Mouse (Mus musculus) heart, adult 2 months (tissue): ENCODE results near the gene Prss42. TPM values are rescaled to one million over a fixed set of nuclear protein-coding genes. Genes with fewer than 3 reads are reported as not detected.
A peak's percentile ranks its signal among the peaks of the same experiment; 100 is the strongest.

Experiments used
- DNase-seq, 2 experiments: peaks; one replicate each; pipeline ENCODE4 v3.0.0; 2021
- H3K27ac ChIP-seq: fragments of 200-600 bp; 2 replicates; pipeline ENCODE4 v1.8.1; 2022
- H3K27me3 ChIP-seq: fragments of 200-500 bp; 2 replicates; pipeline ENCODE4 v1.6.1; 2012; ENCODE audit warnings: mild to moderate bottlenecking, low read length, inconsistent platforms, mixed read lengths; ENCODE audit not compliant: control insufficient read depth, insufficient read depth
- H3K36me3 ChIP-seq: fragments of 200-500 bp; 2 replicates; pipeline ENCODE4 v1.6.1; 2012; ENCODE audit warnings: low read length, inconsistent platforms; ENCODE audit not compliant: control insufficient read depth, insufficient read depth
- H3K4me1 ChIP-seq: fragments of 200-500 bp; 2 replicates; pipeline ENCODE4 v1.6.1; 2011; ENCODE audit warnings: low read length; ENCODE audit not compliant: control insufficient read depth, insufficient read depth
- H3K4me3 ChIP-seq: fragments of 200-600 bp; 2 replicates; pipeline ENCODE4 v1.8.1; 2022
- H3K79me2 ChIP-seq: fragments of 200-500 bp; replicated peaks from 2 replicates; pipeline ENCODE4 v1.6.1; 2012; ENCODE audit warnings: mild to moderate bottlenecking, inconsistent platforms, low read length, moderate library complexity, mixed read lengths; ENCODE audit not compliant: control insufficient read depth, insufficient read depth
- H3K9ac ChIP-seq: fragments of 200-500 bp; 2 replicates; pipeline ENCODE4 v1.6.1; 2012; ENCODE audit warnings: low read depth, mild to moderate bottlenecking, control low read depth, inconsistent platforms, low read length, mixed read lengths
- CTCF ChIP-seq: fragments of 200-600 bp; IDR thresholded peaks from 2 replicates; pipeline ENCODE4 v1.8.1; 2022; ENCODE audit warnings: antibody characterized with exemption, mild to moderate bottlenecking, moderate library complexity
- EP300 ChIP-seq: fragments of 200-500 bp; IDR thresholded peaks from 2 replicates; pipeline ENCODE4 v1.6.1; 2011; ENCODE audit warnings: low read depth, low read length, control low read depth; ENCODE audit not compliant: insufficient read depth
- POLR2A ChIP-seq: fragments of 200-500 bp; IDR thresholded peaks from 2 replicates; pipeline ENCODE4 v1.6.1; 2011; ENCODE audit warnings: mild to moderate bottlenecking, low read depth, low read length, control low read depth; ENCODE audit not compliant: insufficient read depth
- WGBS: fragments of 180-500 bp; shearing (Covaris S2); methylation state at CpG from one replicate; pipeline ENCODE4 v1.1.7; 2018; 5-methylcytosine and 5-hydroxymethylcytosine counted together
- intact Hi-C: fragments of 180-260 bp; cut with DNase I; formaldehyde crosslinking; loops from one replicate; pipeline ENCODE4 v1.15.1; 2025
- polyA plus RNA-seq: library from polyadenylated mRNA; depleted of rRNA; stranded (reverse); fragments of >200 nt; gene quantifications from 2 replicates; pipeline ENCODE4 v1.2.3, GENCODE M21; 2012; rRNA removed
- total RNA-seq, 2 experiments: library from RNA; stranded (reverse); gene quantifications; 2 replicates each; pipeline ENCODE4 v1.2.3; 2021

Prss42 gene
- total and polyA plus RNA-seq, 3 experiments, result not detected

GRCm38 (mm10) chr9:110834961-110835360, 37.0 kb downstream of the Prss42 start:
- Histone ChIP-seq H3K27ac (no peak overlapping the region), H3K27me3 (no peaks in the 10 kb centered on the region), H3K9ac (no peak overlapping the region), H3K4me3 (no peak overlapping the region), H3K4me1 (no peaks in the 10 kb centered on the region), H3K79me2 (no peaks in the 10 kb centered on the region), H3K36me3 (no peaks in the 10 kb centered on the region)
- WGBS, result 35% methylated on average over 10 of the region's 10 CpGs
- TF ChIP-seq POLR2A, result no peak
- TF ChIP-seq CTCF, result no peak
- intact Hi-C loops, result no loop called here
- no peak for DNase-seq

- no peaks in the 10 kb centered on the region for H3K79me2 ChIP-seq
- WGBS, result 46% methylated on average over 2 of the region's 2 CpGs
- DNase-seq, result peak in 1 of 2 experiments; percentile 42
- intact Hi-C loops, result no loop called here
- no peaks in the 10 kb centered on the region for H3K4me1 ChIP-seq
- no peak overlapping the region for H3K9ac ChIP-seq
- no peak overlapping the region for H3K27ac ChIP-seq
- TF ChIP-seq EP300 (no peak), POLR2A (no peak), CTCF (no peak)
- no peak overlapping the region for H3K4me3 ChIP-seq
- no peaks in the 10 kb centered on the region for H3K36me3 ChIP-seq
- H3K27me3 ChIP-seq, result no peaks in the 10 kb centered on the region
Measured at GRCm38 (mm10) chr9:110836112-110836511, 38.1 kb downstream of the Prss42 start.

GRCm38 (mm10) chr9:110840905-110841304, 42.9 kb downstream of the Prss42 start:
- no peaks in the 10 kb centered on the region for H3K79me2 ChIP-seq
- DNase-seq, result no peak
- no peak overlapping the region for H3K9ac ChIP-seq
- H3K4me1 ChIP-seq, result no peaks in the 10 kb centered on the region
- intact Hi-C loops, result no loop called here
- no peaks in the 10 kb centered on the region for H3K36me3 ChIP-seq
- no peak overlapping the region for H3K4me3 ChIP-seq
- no peak overlapping the region for H3K27ac ChIP-seq
- H3K27me3 ChIP-seq, result no peaks in the 10 kb centered on the region
- TF ChIP-seq POLR2A (no peak), CTCF (no peak), EP300 (no peak)
- WGBS, result 76% methylated on average over 6 of the region's 6 CpGs

GRCm38 (mm10) chr9:110841438-110841837, 43.5 kb downstream of the Prss42 start:
- Histone ChIP-seq H3K9ac (no peak overlapping the region), H3K27ac (no peak overlapping the region), H3K4me1 (no peaks in the 10 kb centered on the region), H3K36me3 (no peaks in the 10 kb centered on the region), H3K4me3 (no peak overlapping the region), H3K79me2 (no peaks in the 10 kb centered on the region), H3K27me3 (no peaks in the 10 kb centered on the region)
- DNase-seq, result no peak
- 38% methylated on average over 2 of the region's 2 CpGs for WGBS
- intact Hi-C loops, result no loop called here
- TF ChIP-seq CTCF (no peak), EP300 (no peak), POLR2A (no peak)

- intact Hi-C loops, result no loop called here
- no peak within 1 kb of the TSS for H3K4me3 ChIP-seq
- H3K4me1 ChIP-seq, result no peaks in the 10 kb centered on the region
- DNase-seq, result no peak
- 86% methylated on average over 10 of the region's 10 CpGs for WGBS
- H3K27ac ChIP-seq, result no peak within 1 kb of the TSS
- TF ChIP-seq POLR2A (no peak), EP300 (no peak)
- H3K36me3 ChIP-seq, result no peaks in the 10 kb centered on the region
- no peak within 1 kb of the TSS for H3K9ac ChIP-seq
- no peaks in the 10 kb centered on the region for H3K27me3 ChIP-seq
- no peaks in the 10 kb centered on the region for H3K79me2 ChIP-seq
Measured at GRCm38 (mm10) chr9:110844206-110844605, 46.2 kb downstream of the Prss42 start, which contains the start of gene Prss46. Prss46 (plus strand) TSS chr9:110844506.

GRCm38 (mm10) chr9:110849162-110849561, 51.2 kb downstream of the Prss42 start:
- no peaks in the 10 kb centered on the region for H3K36me3 ChIP-seq
- H3K4me1 ChIP-seq, result no peaks in the 10 kb centered on the region
- 57% methylated on average over 7 of the region's 7 CpGs for WGBS
- TF ChIP-seq EP300 (no peak), POLR2A (no peak), CTCF (no peak)
- no peak overlapping the region for H3K27ac ChIP-seq
- DNase-seq, result no peak
- intact Hi-C loops, result no loop called here
- H3K4me3 ChIP-seq, result no peak overlapping the region
- H3K27me3 ChIP-seq, result no peaks in the 10 kb centered on the region
- no peak overlapping the region for H3K9ac ChIP-seq
- no peaks in the 10 kb centered on the region for H3K79me2 ChIP-seq

Other genes starting within 250 kb of the Prss42 start
- gene Nradd, start 173.7 kb upstream of the Prss42 start, total RNA-seq, result 1 to 10 TPM; 1.3 to 1.4 TPM
- gene Nradd, start 173.7 kb upstream of the Prss42 start, polyA plus RNA-seq, result 2.7 and 2.9 TPM in 2 replicates
- gene Nbeal2, start 144.0 kb upstream of the Prss42 start, total RNA-seq, result 1 to 10 TPM; 7.6 to 8.5 TPM
- gene Nbeal2, start 144.0 kb upstream of the Prss42 start, polyA plus RNA-seq, result 18.4 and 18.8 TPM in 2 replicates
- 10 to 100 TPM; 54.1 to 66.1 TPM for gene Ccdc12, start 141.7 kb upstream of the Prss42 start, total RNA-seq
- gene Ccdc12, start 141.7 kb upstream of the Prss42 start, polyA plus RNA-seq, result 91.3 and 94.8 TPM in 2 replicates
- over 10,000 TPM in 1 of 2 experiments, 1,000 to 10,000 TPM in 1; 9,326 to 11,139 TPM for gene Myl3, start 56.3 kb upstream of the Prss42 start, total RNA-seq
- gene Myl3, start 56.3 kb upstream of the Prss42 start, polyA plus RNA-seq, result 9,227 and 12,279 TPM in 2 replicates
- 1 to 10 TPM; 6.0 to 7.0 TPM for gene Pth1r, start 51.0 kb upstream of the Prss42 start, total RNA-seq
- 10.3 and 12.6 TPM in 2 replicates for gene Pth1r, start 51.0 kb upstream of the Prss42 start, polyA plus RNA-seq
- gene Prss44, start 15.8 kb downstream of the Prss42 start, total RNA-seq, result not detected
- gene Prss44, start 15.8 kb downstream of the Prss42 start, polyA plus RNA-seq, result 0.06 TPM in 1 of 2 replicates, not detected in the other
- gene Prss43, start 28.5 kb downstream of the Prss42 start, total RNA-seq, result not detected
- not detected in 2 replicates for gene Prss43, start 28.5 kb downstream of the Prss42 start, polyA plus RNA-seq
- not detected for gene Prss45, start 36.4 kb downstream of the Prss42 start, total RNA-seq
- gene Prss45, start 36.4 kb downstream of the Prss42 start, polyA plus RNA-seq, result 0.18 TPM in 1 of 2 replicates, not detected in the other
- not detected for gene Prss46, start 46.3 kb downstream of the Prss42 start, total RNA-seq
- 0.18 TPM in 1 of 2 replicates, not detected in the other for gene Prss46, start 46.3 kb downstream of the Prss42 start, polyA plus RNA-seq
- not detected for gene Prss50, start 59.8 kb downstream of the Prss42 start, total RNA-seq
- not detected in 2 replicates for gene Prss50, start 59.8 kb downstream of the Prss42 start, polyA plus RNA-seq
- gene Als2cl, start 81.7 kb downstream of the Prss42 start, total RNA-seq, result 10 to 100 TPM; 13.7 to 14.2 TPM
- gene Als2cl, start 81.7 kb downstream of the Prss42 start, polyA plus RNA-seq, result 25.7 and 25.9 TPM in 2 replicates
- 1 to 10 TPM; 1.3 to 1.7 TPM for gene Tmie, start 81.9 kb downstream of the Prss42 start, total RNA-seq
- 1.00 and 1.1 TPM in 2 replicates for gene Tmie, start 81.9 kb downstream of the Prss42 start, polyA plus RNA-seq
- not detected for gene Fam240a, start 118.7 kb downstream of the Prss42 start, total RNA-seq
- gene Fam240a, start 118.7 kb downstream of the Prss42 start, polyA plus RNA-seq, result not detected in 2 replicates
- not detected for gene Tdgf1, start 148.0 kb downstream of the Prss42 start, total RNA-seq
- gene Tdgf1, start 148.0 kb downstream of the Prss42 start, polyA plus RNA-seq, result not detected in 2 replicates
- 100 to 1,000 TPM; 223 to 289 TPM for gene Lrrc2, start 153.4 kb downstream of the Prss42 start, total RNA-seq
- 57.3 and 69.4 TPM in 2 replicates for gene Lrrc2, start 153.4 kb downstream of the Prss42 start, polyA plus RNA-seq
- 1 to 10 TPM; 3.5 to 3.8 TPM for gene Rtp3, start 192.4 kb downstream of the Prss42 start, total RNA-seq
- 7.9 and 12.4 TPM in 2 replicates for gene Rtp3, start 192.4 kb downstream of the Prss42 start, polyA plus RNA-seq
- not detected for gene Ltf, start 221.1 kb downstream of the Prss42 start, total RNA-seq
- gene Ltf, start 221.1 kb downstream of the Prss42 start, polyA plus RNA-seq, result 0.32 and 20.1 TPM in 2 replicates